Mouse (Mus musculus): ENCODE measurements around the gene Man2b2. TPM values are rescaled to one million over a fixed set of nuclear protein-coding genes. Genes with fewer than 3 reads are reported as not detected.

Man2b2 gene
- polyA plus RNA-seq, 1 experiment, result 42.6 TPM

DNA sequence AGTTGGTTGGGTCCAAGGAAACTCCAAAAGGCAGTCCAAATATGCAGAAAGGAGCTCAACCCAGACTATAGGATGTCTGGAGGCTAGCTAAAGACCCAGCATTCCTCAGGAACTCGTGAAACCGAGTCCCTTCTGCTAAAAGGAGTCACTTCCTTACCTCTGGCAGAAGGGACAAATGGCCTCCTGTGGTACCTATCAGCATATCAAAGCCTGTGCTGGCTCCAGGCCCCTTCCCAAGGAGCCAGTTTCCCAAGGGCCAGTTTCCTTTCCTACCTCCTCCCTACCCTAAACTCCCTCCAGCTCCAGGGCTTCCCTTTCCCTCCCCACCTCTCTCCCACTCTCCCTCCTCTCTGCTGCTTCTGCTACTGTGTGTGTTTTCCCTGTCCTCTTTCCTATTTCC, 53.3 kb downstream of the Man2b2 start:
- 16% methylated on average over 2 of the region's 2 CpGs for WGBS
- no peak for DNase-seq (ENCODE audit: low read depth, low spot score)

DNA sequence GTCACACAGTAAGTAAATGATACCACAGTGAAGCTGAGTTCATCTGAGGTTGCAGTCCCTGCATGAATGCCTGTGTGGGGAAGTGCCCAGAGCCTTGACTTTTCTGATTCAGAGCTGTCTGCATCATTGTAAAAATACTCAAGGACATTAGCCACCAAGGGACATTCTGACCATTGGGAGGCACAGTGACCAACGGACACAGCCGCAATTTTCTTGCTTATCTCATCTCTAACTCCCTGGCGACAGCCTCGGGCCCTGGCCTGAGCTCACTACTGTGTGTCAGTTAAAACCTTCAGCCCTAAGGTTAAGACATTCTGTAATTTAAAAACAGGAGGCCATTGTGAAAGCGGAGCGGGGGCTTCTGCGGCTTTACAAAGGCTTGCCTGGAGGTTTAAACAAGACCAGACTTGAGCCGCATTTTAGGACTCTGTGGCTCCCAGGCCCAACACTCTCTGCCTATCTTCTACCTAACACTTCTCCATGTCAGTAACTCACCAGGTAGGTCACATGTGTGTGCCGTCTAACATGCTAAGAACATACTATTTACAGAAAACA, 54.4 kb downstream of the Man2b2 start:
- WGBS, result 63% methylated on average over 9 of the region's 9 CpGs
- no peak for DNase-seq (ENCODE audit: low read depth, low spot score)

DNA sequence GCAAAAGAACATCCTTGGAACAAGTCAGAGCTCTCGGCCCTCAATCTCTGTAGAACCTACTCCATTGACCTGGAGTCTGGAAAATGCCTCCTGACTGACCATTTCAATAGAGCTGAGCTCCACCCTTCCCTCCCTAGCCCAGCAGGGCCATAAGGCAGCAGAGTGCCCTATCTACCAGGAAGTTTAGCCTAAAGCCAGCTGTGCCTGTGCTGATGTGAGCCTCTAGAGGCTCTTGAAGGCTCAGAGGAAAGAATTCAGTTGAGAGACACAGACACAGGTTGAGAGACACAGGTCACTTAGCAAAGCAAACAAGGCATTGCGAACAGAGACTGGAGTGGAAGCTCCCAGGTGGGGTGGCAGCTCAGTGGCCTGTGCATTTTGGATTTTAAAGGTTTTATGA, 55.1 kb downstream of the Man2b2 start:
- no peak for DNase-seq (ENCODE audit: low read depth, low spot score)
- 79% methylated on average over 2 of the region's 2 CpGs for WGBS

- WGBS, result 76% methylated on average over 5 of the region's 5 CpGs
- no peak for DNase-seq (ENCODE audit: low read depth, low spot score)
These were observed 57.9 kb downstream of the Man2b2 start for GRCm38 (mm10) chr5:36772586-36772985.

GRCm38 (mm10) chr5:36769603-36770002, 60.9 kb downstream of the Man2b2 start:
- 55% methylated on average over 3 of the region's 3 CpGs for WGBS
- DNase-seq (ENCODE audit: low read depth, low spot score), result no peak

DNA sequence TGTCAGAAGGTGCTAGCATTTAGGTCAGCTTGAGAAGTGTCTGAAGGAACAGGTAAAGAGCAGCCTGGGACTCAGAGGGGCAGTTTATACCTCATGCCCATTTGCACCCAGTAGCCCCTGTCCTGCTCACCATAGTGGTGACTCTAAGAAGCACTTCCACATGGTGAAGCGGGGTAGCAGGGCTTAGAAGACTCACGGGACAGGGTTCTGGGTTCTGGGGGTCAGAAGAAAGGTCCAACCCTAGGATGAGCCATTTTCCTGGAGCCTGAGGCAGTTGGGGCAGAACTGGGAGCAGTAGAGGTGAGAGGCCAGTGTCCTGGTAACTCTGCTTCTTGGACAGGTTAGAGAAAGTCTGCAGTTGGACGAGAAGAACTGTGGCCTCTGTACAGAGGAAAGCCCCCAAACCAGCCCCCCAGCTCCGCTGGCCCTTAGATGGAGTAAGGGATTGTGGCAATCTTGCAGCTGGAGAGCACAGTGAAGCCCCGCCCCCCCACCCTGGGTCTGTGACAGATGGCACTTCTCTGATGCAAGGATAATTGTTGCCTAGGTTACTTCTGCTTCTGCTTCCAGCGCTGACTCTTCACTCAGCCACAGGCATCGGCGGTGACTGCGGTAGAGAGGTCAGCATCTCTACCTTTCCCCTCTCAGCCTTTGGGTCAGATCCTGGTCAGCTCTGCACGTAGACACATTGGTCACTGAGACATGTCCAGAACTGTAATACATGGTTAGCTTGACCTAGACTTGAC, 63.3 kb downstream of the Man2b2 start:
- 50% methylated on average over 10 of the region's 10 CpGs for WGBS
- no peak for DNase-seq (ENCODE audit: low read depth, low spot score)

DNA sequence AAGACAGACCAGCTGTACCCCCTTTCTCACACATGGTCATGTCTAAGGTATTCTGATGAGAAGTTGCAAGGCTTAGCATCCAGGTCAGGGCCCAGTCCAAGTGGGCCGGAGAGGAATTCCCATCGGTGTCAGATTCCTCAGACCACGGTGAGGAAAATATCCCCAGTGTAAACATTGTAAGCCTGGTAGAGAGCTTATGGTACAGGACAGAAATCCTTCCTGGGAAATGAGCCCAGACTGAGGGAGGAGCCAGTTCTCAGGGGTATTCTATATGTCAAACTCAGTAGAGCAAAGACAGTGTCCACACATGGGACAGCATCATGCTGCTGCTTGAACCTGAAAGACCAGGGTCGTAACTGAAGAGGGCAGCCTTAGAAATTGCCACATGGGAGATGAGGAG, 70.6 kb downstream of the Man2b2 start:
- 44% methylated on average over 4 of the region's 4 CpGs for WGBS

GRCm38 (mm10) chr5:36757033-36757432, 73.4 kb downstream of the Man2b2 start:
- no peak for DNase-seq (ENCODE audit: low read depth, low spot score)

More for the DNA sequence above, 70.6 kb downstream of the Man2b2 start:
- no peak for DNase-seq (ENCODE audit: low read depth, low spot score)

More at GRCm38 (mm10) chr5:36757033-36757432, 73.4 kb downstream of the Man2b2 start:
- WGBS, result 73% methylated on average over 5 of the region's 5 CpGs

Other genes starting within 250 kb of the Man2b2 start
- gene Tbc1d14, start 237.4 kb downstream of the Man2b2 start, polyA plus RNA-seq (2012; rRNA removed), result 30.0 and 38.9 TPM in 2 replicates
- 24.5 and 35.9 TPM in 2 replicates for gene D5Ertd579e, start 134.6 kb downstream of the Man2b2 start, polyA plus RNA-seq (2012; rRNA removed)
- gene Bloc1s4, start 82.0 kb downstream of the Man2b2 start, polyA plus RNA-seq (2012; rRNA removed), result 12.2 and 13.7 TPM in 2 replicates
- gene Mrfap1, start 33.9 kb downstream of the Man2b2 start, polyA plus RNA-seq (2012; rRNA removed), result 103 TPM in 2 replicates
- 0.95 and 1.1 TPM in 2 replicates for gene Ppp2r2c, start 37.9 kb upstream of the Man2b2 start, polyA plus RNA-seq (2012; rRNA removed)
- gene Wfs1, start 158.6 kb upstream of the Man2b2 start, polyA plus RNA-seq (2012; rRNA removed), result 14.6 and 16.4 TPM in 2 replicates

Data from large intestine, adult 2 months (tissue).